9 mouse cellular contexts compared by ENCODE assay signal in genomic region chr2:35898425-35899134, GRCm38 (mm10).
DNase-seq lines count a peak whose midpoint lies in the region; ATAC-seq and TF ChIP-seq lines count a peak whose summit lies in the region.
"Had no signal": no experiment of that assay in that cellular context is flagged by ENCODE, and none has a peak within 500 bp of the region (broad histone marks: within the 10 kb centered on the region; RNA-seq: fewer than 3 reads in every experiment).

No protein-coding gene starts in this region.

- peak; percentile 53 for ATAC-seq in kidney, embryonic 15.5 days (replicated peaks; ENCODE audit: low FRiP score)
- ATAC-seq in megakaryocyte-erythroid progenitor cell, adult 5-6 weeks (replicated peaks; ENCODE audit: low FRiP score, low TSS enrichment, poor library complexity, severe bottlenecking), result peak; percentile 58
- ATAC-seq in erythroid progenitor cell, adult 5-6 weeks (replicated peaks; ENCODE audit: low FRiP score, poor library complexity, severe bottlenecking), result no peak
- no peak for ATAC-seq in forebrain, embryonic 13.5 days

- no peak for TF ChIP-seq CTCF in heart, adult 2 months (IDR thresholded peaks at IDR 0.05)

- H3K9me3 ChIP-seq in heart, embryonic 10.5 days, result no peaks in the 10 kb centered on the region
- H3K9me3 ChIP-seq in kidney, embryonic 15.5 days (replicated peaks), result no peaks in the 10 kb centered on the region
- no peaks in the 10 kb centered on the region for H3K9me3 ChIP-seq in forebrain, embryonic 13.5 days (replicated peaks)
- H3K9me3 ChIP-seq: liver, embryonic 13.5 days had no signal

- WGBS in heart, adult 2 months, result 67% methylated on average over 6 of the region's 6 CpGs
- 76% methylated on average over 6 of the region's 6 CpGs for WGBS in heart, embryonic 10.5 days
- WGBS in kidney, embryonic 15.5 days, result 51% methylated on average over 6 of the region's 6 CpGs
- 88% methylated on average over 6 of the region's 6 CpGs for WGBS in forebrain, embryonic 13.5 days

- H3K4me1 ChIP-seq in heart, adult 2 months (ENCODE audit: control insufficient read depth, insufficient read depth, low read length), result peaks cover 2% of the 10 kb centered on the region; the same call in 1 of the 2 replicates
- H3K4me1 ChIP-seq in heart, embryonic 10.5 days, result peaks cover 15% of the 10 kb centered on the region; the same call in 1 of the 2 replicates
- H3K4me1 ChIP-seq in kidney, embryonic 15.5 days, result peaks cover 5% of the 10 kb centered on the region
- H3K4me1 ChIP-seq in forebrain, embryonic 13.5 days, result no peaks in the 10 kb centered on the region
- H3K4me1 ChIP-seq: liver, embryonic 13.5 days had no signal

- no peak overlapping the region for H3K4me3 ChIP-seq in heart, adult 2 months
- no peak overlapping the region for H3K4me3 ChIP-seq in heart, embryonic 10.5 days
- H3K4me3 ChIP-seq in kidney, embryonic 15.5 days (replicated peaks), result no peak overlapping the region
- H3K4me3 ChIP-seq in forebrain, embryonic 13.5 days, result no peak overlapping the region
- H3K4me3 ChIP-seq: liver, embryonic 13.5 days had no signal

- no peaks in the 10 kb centered on the region for H3K27me3 ChIP-seq in heart, adult 2 months (ENCODE audit: control insufficient read depth, insufficient read depth, low read length)
- 0 out of 2 replicates have a peak, but pooled peaks cover 5% of the 10 kb centered on the region for H3K27me3 ChIP-seq in heart, embryonic 10.5 days (ENCODE audit: insufficient read depth, poor library complexity, severe bottlenecking)
- no peaks in the 10 kb centered on the region for H3K27me3 ChIP-seq in kidney, embryonic 15.5 days
- H3K27me3 ChIP-seq in forebrain, embryonic 13.5 days, result no peaks in the 10 kb centered on the region
- H3K27me3 ChIP-seq: liver, embryonic 13.5 days had no signal

- H3K9ac ChIP-seq in heart, adult 2 months (ENCODE audit: low read depth, low read length), result no peak overlapping the region
- H3K9ac ChIP-seq in kidney, embryonic 15.5 days, result no peak overlapping the region
- no peak overlapping the region for H3K9ac ChIP-seq in forebrain, embryonic 13.5 days
- H3K9ac ChIP-seq: liver, embryonic 13.5 days had no signal

- intact Hi-C loops in heart, adult 2 months (cut with DNase I), result no loop called here

- H3K36me3 ChIP-seq in heart, adult 2 months (ENCODE audit: control insufficient read depth, insufficient read depth, low read length), result no peaks in the 10 kb centered on the region
- no peaks in the 10 kb centered on the region for H3K36me3 ChIP-seq in heart, embryonic 10.5 days
- H3K36me3 ChIP-seq in kidney, embryonic 15.5 days, result no peaks in the 10 kb centered on the region
- H3K36me3 ChIP-seq in forebrain, embryonic 13.5 days (ENCODE audit: poor library complexity, severe bottlenecking), result no peaks in the 10 kb centered on the region
- H3K36me3 ChIP-seq: liver, embryonic 13.5 days had no signal

- H3K27ac ChIP-seq in heart, adult 2 months, result no peak overlapping the region
- no peak overlapping the region for H3K27ac ChIP-seq in heart, embryonic 10.5 days
- H3K27ac ChIP-seq in kidney, embryonic 15.5 days, result peak overlapping the region; percentile 38; the same call in 1 of the 2 replicates
- H3K27ac ChIP-seq in forebrain, embryonic 13.5 days, result no peak overlapping the region
- H3K27ac ChIP-seq: liver, embryonic 13.5 days had no signal

- DNase-seq in heart, adult 2 months, result peak; percentile 61 to 78
- no peak for DNase-seq in heart, embryonic 10.5 days (ENCODE audit: low spot score)
- DNase-seq in embryo, embryonic 11 days, result peak; percentile 34
- DNase-seq in frontal cortex, postnatal 36 days (ENCODE audit: low spot score in 2 of 2), result no peak
- DNase-seq: liver, embryonic 13.5 days had no signal

- H3K4me2 ChIP-seq in kidney, embryonic 15.5 days, result no peak overlapping the region
- no peak overlapping the region for H3K4me2 ChIP-seq in forebrain, embryonic 13.5 days
- H3K4me2 ChIP-seq: liver, embryonic 13.5 days had no signal

- no peak for TF ChIP-seq POLR2A in heart, adult 2 months (IDR thresholded peaks at IDR 0.05; ENCODE audit: insufficient read depth, low read depth, low read length)

- no peaks in the 10 kb centered on the region for H3K79me2 ChIP-seq in heart, adult 2 months (replicated peaks; ENCODE audit: control insufficient read depth, insufficient read depth, low read length)

- TF ChIP-seq EP300 in heart, adult 2 months (IDR thresholded peaks at IDR 0.05; ENCODE audit: insufficient read depth, low read depth, low read length), result peak; percentile 73; the same call in 1 of the 2 replicates

Comparison
In these comparisons a context has a peak if more than half of its experiments do, and no peak if none do; other contexts are left out.
1. DNase-seq: peak in heart, adult 2 months (2 of 2) and embryo, embryonic 11 days (single experiment); none in heart, embryonic 10.5 days (single experiment) and frontal cortex, postnatal 36 days (0 of 2).
2. ATAC-seq: peak in kidney, embryonic 15.5 days (single experiment) and megakaryocyte-erythroid progenitor cell, adult 5-6 weeks (single experiment); none in erythroid progenitor cell, adult 5-6 weeks (single experiment) and forebrain, embryonic 13.5 days (single experiment).